Mouse (Mus musculus): ENCODE measurements around the gene Dnah3. TPM values are rescaled to one million over a fixed set of nuclear protein-coding genes. Genes with fewer than 3 reads are reported as not detected.

Dnah3 gene
- polyA plus RNA-seq, 1 experiment = 0.01 TPM

GRCm38 (mm10) chr7:120054016-120054415, 41.1 kb downstream of the Dnah3 start:
- DNase-seq (ENCODE audit: low spot score) = no peak

GRCm38 (mm10) chr7:120050447-120050846, 44.6 kb downstream of the Dnah3 start:
- DNase-seq (ENCODE audit: low spot score) = no peak

- DNase-seq (ENCODE audit: low spot score) = no peak
Measured at GRCm38 (mm10) chr7:120043990-120044389, 51.1 kb downstream of the Dnah3 start.

- no peak for DNase-seq (ENCODE audit: low spot score)
Measured at GRCm38 (mm10) chr7:120036422-120036821, 58.7 kb downstream of the Dnah3 start.

- no peak for DNase-seq (ENCODE audit: low spot score)
Measured at GRCm38 (mm10) chr7:120034996-120035395, 60.1 kb downstream of the Dnah3 start.

GRCm38 (mm10) chr7:120034566-120034965, 60.5 kb downstream of the Dnah3 start:
- no peak for DNase-seq (ENCODE audit: low spot score)

- no peak for DNase-seq (ENCODE audit: low spot score)
Measured at GRCm38 (mm10) chr7:120028669-120029068, 66.4 kb downstream of the Dnah3 start.

GRCm38 (mm10) chr7:119997066-119997465, 98.0 kb downstream of the Dnah3 start:
- DNase-seq (ENCODE audit: low spot score) = no peak

GRCm38 (mm10) chr7:119985279-119985912, 109.7 kb downstream of the Dnah3 start:
- DNase-seq (ENCODE audit: low spot score) = no peak

GRCm38 (mm10) chr7:119980170-119980569, 114.9 kb downstream of the Dnah3 start:
- no peak for DNase-seq (ENCODE audit: low spot score)

GRCm38 (mm10) chr7:119978576-119978975, 116.5 kb downstream of the Dnah3 start:
- no peak for DNase-seq (ENCODE audit: low spot score)

- no peak for DNase-seq (ENCODE audit: low spot score)
Measured at GRCm38 (mm10) chr7:119977574-119977973, 117.5 kb downstream of the Dnah3 start.

GRCm38 (mm10) chr7:119976256-119976655, 118.8 kb downstream of the Dnah3 start:
- no peak for DNase-seq (ENCODE audit: low spot score)

GRCm38 (mm10) chr7:119974214-119974613, 120.9 kb downstream of the Dnah3 start:
- no peak for DNase-seq (ENCODE audit: low spot score)

GRCm38 (mm10) chr7:119969320-119969719, 125.8 kb downstream of the Dnah3 start:
- DNase-seq (ENCODE audit: low spot score) = no peak

GRCm38 (mm10) chr7:119965651-119966395, 129.3 kb downstream of the Dnah3 start:
- no peak for DNase-seq (ENCODE audit: low spot score)

GRCm38 (mm10) chr7:119965205-119965604, 129.9 kb downstream of the Dnah3 start:
- no peak for DNase-seq (ENCODE audit: low spot score)

- DNase-seq (ENCODE audit: low spot score) = no peak
Measured at GRCm38 (mm10) chr7:119961107-119961506, 134.0 kb downstream of the Dnah3 start.

GRCm38 (mm10) chr7:119960546-119960945, 134.5 kb downstream of the Dnah3 start:
- DNase-seq (ENCODE audit: low spot score) = no peak

- no peak for DNase-seq (ENCODE audit: low spot score)
Measured at GRCm38 (mm10) chr7:119960006-119960405, 135.1 kb downstream of the Dnah3 start.

GRCm38 (mm10) chr7:119959491-119959890, 135.6 kb downstream of the Dnah3 start:
- no peak for DNase-seq (ENCODE audit: low spot score)

GRCm38 (mm10) chr7:119959091-119959490, 136.0 kb downstream of the Dnah3 start:
- no peak for DNase-seq (ENCODE audit: low spot score)

GRCm38 (mm10) chr7:119957421-119957820, 137.7 kb downstream of the Dnah3 start:
- no peak for DNase-seq (ENCODE audit: low spot score)
